Mouse (Mus musculus) intestine, embryonic 15.5 days (tissue): ENCODE measurements around the gene Asprv1. TPM values are rescaled to one million over a fixed set of nuclear protein-coding genes. Genes with fewer than 3 reads are reported as not detected.

ENCODE experiments used
- ATAC-seq: fragments of 200-750 bp; cut with Nextera tagmentation; 2 replicates; pipeline ENCODE4 v1.8.0; 2017; ENCODE audit warnings: moderate TSS enrichment, moderate library complexity
- H3K27ac ChIP-seq: fragments of 300-500 bp; sonication (generic); 2 replicates; pipeline ENCODE4 v1.5.1; 2015; ENCODE audit warnings: mild to moderate bottlenecking, inconsistent platforms
- H3K27me3 ChIP-seq: fragments of 300-500 bp; sonication (generic); replicated peaks from 2 replicates; pipeline ENCODE4 v1.6.1; 2015; ENCODE audit warnings: inconsistent platforms
- H3K36me3 ChIP-seq: fragments of 300-500 bp; sonication (generic); 2 replicates; pipeline ENCODE4 v1.6.1; 2015; ENCODE audit warnings: inconsistent platforms
- H3K4me1 ChIP-seq: fragments of 300-500 bp; sonication (generic); replicated peaks from 2 replicates; pipeline ENCODE4 v1.6.1; 2015; ENCODE audit warnings: inconsistent platforms
- H3K4me2 ChIP-seq: fragments of 300-500 bp; sonication (generic); replicated peaks from 2 replicates; pipeline ENCODE4 v1.6.1; 2015; ENCODE audit warnings: mild to moderate bottlenecking, inconsistent platforms
- H3K4me3 ChIP-seq: fragments of 300-500 bp; sonication (generic); replicated peaks from 2 replicates; pipeline ENCODE4 v1.5.1; 2015; ENCODE audit warnings: inconsistent platforms
- H3K9ac ChIP-seq: fragments of 300-500 bp; sonication (generic); 2 replicates; pipeline ENCODE4 v1.6.1; 2015; ENCODE audit warnings: inconsistent platforms
- H3K9me3 ChIP-seq: fragments of 300-500 bp; sonication (generic); 2 replicates; pipeline ENCODE4 v1.6.1; 2016; ENCODE audit warnings: inconsistent platforms
- WGBS: fragments of 180-500 bp; shearing (Covaris S2); methylation state at CpG from one replicate; pipeline ENCODE4 v1.1.7; 2015; 5-methylcytosine and 5-hydroxymethylcytosine counted together
- polyA plus RNA-seq: library from polyadenylated mRNA; unstranded; fragments of >200 nt; fragmentation: Nextera tagmentation; extraction: Ambion mirVana; gene quantifications from 2 replicates; pipeline ENCODE4 v1.2.1, GENCODE M21; 2015

Gene Asprv1
- polyA plus RNA-seq, 1 experiment from 2014 or later = 1.2 TPM

DNA sequence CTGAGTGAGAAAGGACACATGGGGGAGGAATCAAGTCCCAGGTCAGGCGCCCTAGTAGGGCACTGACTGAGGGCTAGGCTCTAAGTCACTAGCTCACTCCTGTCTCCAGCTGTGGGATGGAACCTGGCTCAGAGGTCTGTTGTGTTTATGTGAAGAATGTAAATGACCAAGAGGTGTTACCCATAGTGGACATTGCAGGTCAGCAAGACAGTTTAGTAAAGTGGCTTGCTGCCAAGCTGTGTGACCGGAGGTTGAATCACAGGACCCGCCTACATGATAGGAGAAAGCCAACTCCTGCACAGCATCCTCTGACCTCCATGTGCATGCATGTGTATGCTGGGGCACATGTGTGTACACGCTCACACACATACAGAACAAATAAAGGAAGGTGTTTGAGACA lies 17.6 kb downstream of the Asprv1 start:
- peaks cover 13% of the 10 kb centered on the region for H3K36me3 ChIP-seq
- no peak overlapping the region for H3K9ac ChIP-seq
- ATAC-seq = 0 out of 2 replicates have a peak, but pooled peaks have one; percentile 27
- H3K4me3 ChIP-seq = no peak overlapping the region
- H3K4me2 ChIP-seq = no peak overlapping the region
- WGBS = 72% methylated on average over 4 of the region's 4 CpGs
- no peak overlapping the region for H3K27ac ChIP-seq
- 0 out of 2 replicates have a peak, but pooled peaks cover 6% of the 10 kb centered on the region for H3K4me1 ChIP-seq
- no peaks in the 10 kb centered on the region for H3K27me3 ChIP-seq
- H3K9me3 ChIP-seq = no peaks in the 10 kb centered on the region

DNA sequence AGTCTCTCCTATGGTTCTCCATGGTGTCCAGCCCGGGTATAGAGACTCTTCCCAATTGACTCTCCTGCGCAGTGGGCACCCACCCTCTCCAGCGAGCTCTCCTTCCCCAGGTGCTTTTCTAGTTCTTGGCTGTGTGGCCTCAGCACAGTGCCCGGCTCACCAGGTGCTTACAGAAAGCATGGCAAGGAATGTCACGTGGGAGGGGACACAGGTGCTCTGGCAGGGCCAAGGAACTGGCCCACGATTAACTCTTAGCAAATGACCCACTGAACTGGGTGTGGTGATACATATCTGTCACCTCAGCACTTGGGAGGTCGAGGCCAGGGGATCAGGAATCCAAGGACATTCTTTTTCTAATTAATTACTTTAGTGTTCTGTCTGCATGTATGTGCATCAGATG lies 18.2 kb downstream of the Asprv1 start:
- no peak overlapping the region for H3K4me3 ChIP-seq
- no peak overlapping the region for H3K9ac ChIP-seq
- H3K36me3 ChIP-seq = peaks cover 18% of the 10 kb centered on the region
- ATAC-seq = peak; percentile 63
- H3K27ac ChIP-seq = no peak overlapping the region
- no peaks in the 10 kb centered on the region for H3K27me3 ChIP-seq
- H3K4me2 ChIP-seq = no peak overlapping the region
- WGBS = 67% methylated on average over 7 of the region's 7 CpGs
- 0 out of 2 replicates have a peak, but pooled peaks cover 3% of the 10 kb centered on the region for H3K4me1 ChIP-seq
- no peaks in the 10 kb centered on the region for H3K9me3 ChIP-seq

DNA sequence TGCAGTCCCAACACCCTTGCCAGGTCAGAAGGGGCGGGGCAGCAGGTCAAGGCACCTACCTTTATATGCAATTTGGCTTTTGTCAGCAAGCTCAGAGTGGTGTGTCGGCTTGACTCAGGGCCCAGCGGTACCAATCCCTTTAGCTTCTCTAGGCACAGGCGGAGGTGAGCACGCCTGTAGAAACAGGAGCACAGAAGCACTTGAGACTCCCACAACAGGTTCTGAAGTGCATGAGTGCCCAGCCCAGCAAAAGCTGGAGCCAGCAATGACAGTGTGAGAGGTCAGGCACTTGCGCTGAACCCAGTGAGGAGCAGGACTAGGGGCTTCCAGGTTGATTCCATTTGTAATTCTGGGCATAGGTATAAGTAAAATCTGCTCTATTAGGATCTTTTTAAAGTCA lies 25.1 kb downstream of the Asprv1 start:
- ATAC-seq = no peak
- no peak overlapping the region for H3K4me3 ChIP-seq
- H3K27ac ChIP-seq = no peak overlapping the region
- no peak overlapping the region for H3K9ac ChIP-seq
- H3K27me3 ChIP-seq = no peaks in the 10 kb centered on the region
- peaks cover 20% of the 10 kb centered on the region for H3K36me3 ChIP-seq
- WGBS = 89% methylated on average over 6 of the region's 6 CpGs
- H3K4me1 ChIP-seq = no peaks in the 10 kb centered on the region
- H3K4me2 ChIP-seq = no peak overlapping the region
- no peaks in the 10 kb centered on the region for H3K9me3 ChIP-seq

DNA sequence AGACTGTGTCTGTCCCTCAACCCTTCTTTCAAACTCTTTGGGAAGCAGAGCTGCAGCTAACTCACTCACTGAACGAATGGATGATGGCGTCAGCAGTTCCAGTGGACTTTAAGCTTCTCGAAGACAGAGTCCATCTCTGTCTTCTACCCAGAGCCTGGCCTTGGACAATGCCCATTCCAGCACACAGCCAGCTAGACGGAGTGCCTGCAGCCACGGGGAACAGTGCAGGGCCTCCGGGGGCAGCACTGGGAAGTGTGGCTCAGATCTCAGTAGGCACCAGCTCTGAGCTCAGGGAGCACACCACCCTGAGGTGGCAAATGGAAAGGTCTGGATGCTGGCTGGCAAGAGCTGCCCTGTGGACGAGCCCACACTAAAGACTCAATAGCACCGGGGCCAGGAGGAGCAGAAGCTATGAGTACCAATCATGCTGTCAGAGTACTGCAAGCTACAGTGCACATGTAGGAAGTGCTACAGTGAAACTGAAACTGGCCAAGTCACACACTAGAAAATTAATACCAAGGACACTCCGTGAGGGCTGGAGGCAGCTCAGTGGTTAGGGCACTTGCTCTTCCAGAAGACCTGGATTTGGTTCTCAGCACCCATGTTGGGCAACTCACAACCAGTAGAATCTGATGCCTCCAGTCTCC lies 26.4 kb downstream of the Asprv1 start:
- ATAC-seq = peak; percentile 80
- WGBS = 71% methylated on average over 9 of the region's 9 CpGs
- no peak overlapping the region for H3K4me2 ChIP-seq

DNA sequence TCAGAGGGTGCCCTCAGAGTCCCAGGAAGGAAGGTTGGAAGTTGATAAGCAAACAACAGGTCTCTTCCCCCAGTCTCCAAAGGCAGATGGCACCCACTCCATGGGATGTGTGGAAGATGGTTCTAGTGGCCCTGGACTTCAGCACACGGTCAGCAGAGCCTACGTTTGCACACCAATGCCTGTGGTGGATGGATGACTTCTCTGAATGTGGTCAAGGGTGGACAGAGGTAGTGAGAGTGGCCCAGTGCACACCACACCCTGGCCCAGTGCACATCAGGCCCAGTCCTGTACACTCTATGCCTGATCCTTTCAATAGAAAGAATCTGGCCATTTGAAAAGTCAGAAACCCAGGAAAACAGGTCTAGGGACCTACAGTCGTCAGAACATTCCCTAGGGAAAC lies 30.5 kb downstream of the Asprv1 start:
- Histone ChIP-seq H3K4me2 (no peak overlapping the region), H3K4me3 (no peak overlapping the region), H3K9me3 (no peaks in the 10 kb centered on the region), H3K27ac (no peak overlapping the region), H3K27me3 (no peaks in the 10 kb centered on the region), H3K36me3 (peaks cover 12% of the 10 kb centered on the region), H3K9ac (no peak overlapping the region), H3K4me1 (no peaks in the 10 kb centered on the region)
- WGBS = 83% methylated on average over 3 of the region's 3 CpGs
- no peak for ATAC-seq

More for the DNA sequence above, 26.4 kb downstream of the Asprv1 start:
- Histone ChIP-seq H3K9me3 (no peaks in the 10 kb centered on the region), H3K27ac (no peak overlapping the region), H3K36me3 (peaks cover 19% of the 10 kb centered on the region), H3K9ac (no peak overlapping the region), H3K4me3 (no peak overlapping the region), H3K4me1 (no peaks in the 10 kb centered on the region), H3K27me3 (no peaks in the 10 kb centered on the region)

DNA sequence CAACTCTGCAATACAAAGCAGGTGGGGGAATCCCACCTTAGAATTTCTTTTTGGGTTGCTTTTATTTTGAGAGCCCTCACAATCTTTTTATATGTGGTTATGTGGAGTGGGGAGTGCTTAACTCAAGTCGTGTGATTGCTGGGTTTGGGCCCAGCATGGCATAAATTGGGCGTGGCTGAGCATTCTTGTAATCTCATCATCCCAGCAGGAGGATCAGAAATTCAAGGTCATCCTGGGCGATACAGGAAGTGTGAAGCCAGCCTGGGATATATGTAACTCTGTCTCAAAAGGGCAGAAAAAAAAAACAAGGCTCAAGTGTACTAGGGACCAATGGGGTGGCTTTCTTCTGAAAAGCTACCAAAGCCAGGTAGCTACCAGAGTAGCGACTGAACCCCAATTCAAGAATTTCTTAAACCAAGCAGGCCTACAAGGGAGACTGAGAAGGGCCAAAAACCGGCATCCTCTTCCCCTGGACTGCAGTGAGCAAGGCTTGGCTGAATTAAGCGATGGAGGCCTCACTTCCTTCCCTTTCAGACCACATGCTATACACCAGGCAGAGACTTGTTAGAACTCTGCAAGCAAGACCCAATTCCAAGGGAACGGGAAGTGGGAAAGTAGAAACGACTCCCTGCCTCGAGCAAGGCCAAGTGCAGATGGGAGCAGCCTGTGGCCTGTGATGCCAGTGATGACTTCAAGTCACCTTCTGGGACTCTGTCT lies 32.4 kb downstream of the Asprv1 start:
- no peak overlapping the region for H3K9ac ChIP-seq
- no peaks in the 10 kb centered on the region for H3K9me3 ChIP-seq
- H3K4me1 ChIP-seq = no peaks in the 10 kb centered on the region
- peaks cover 19% of the 10 kb centered on the region for H3K36me3 ChIP-seq
- ATAC-seq = no peak
- WGBS = 72% methylated on average over 9 of the region's 9 CpGs
- H3K27ac ChIP-seq = no peak overlapping the region
- no peak overlapping the region for H3K4me3 ChIP-seq
- no peaks in the 10 kb centered on the region for H3K27me3 ChIP-seq
- no peak overlapping the region for H3K4me2 ChIP-seq

DNA sequence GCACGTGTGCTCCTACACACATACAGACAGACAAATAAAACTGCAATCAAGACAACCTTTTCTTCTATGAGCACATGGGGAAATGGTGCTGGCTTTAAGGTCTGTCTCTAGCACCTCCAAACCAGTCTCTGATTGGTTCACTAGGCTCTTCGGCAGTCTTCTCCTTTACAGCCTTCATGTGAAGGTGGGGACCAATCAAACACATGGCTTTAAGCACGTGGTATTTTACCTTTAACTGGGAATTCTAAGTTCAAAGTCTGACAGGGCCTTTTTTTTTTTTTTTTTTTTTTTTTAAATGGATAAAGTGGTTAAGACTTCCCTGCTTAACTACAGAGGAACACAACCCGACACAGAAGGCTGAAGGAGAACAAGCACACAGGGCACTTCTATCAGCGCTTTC lies 37.1 kb downstream of the Asprv1 start:
- H3K9me3 ChIP-seq = no peaks in the 10 kb centered on the region
- no peak for ATAC-seq
- H3K4me3 ChIP-seq = no peak overlapping the region
- H3K4me2 ChIP-seq = no peak overlapping the region
- H3K36me3 ChIP-seq = peaks cover 19% of the 10 kb centered on the region
- no peak overlapping the region for H3K9ac ChIP-seq
- H3K4me1 ChIP-seq = peaks cover 7% of the 10 kb centered on the region; the same call in 1 of the 2 replicates
- 68% methylated on average over 5 of the region's 5 CpGs for WGBS
- no peak overlapping the region for H3K27ac ChIP-seq
- H3K27me3 ChIP-seq = no peaks in the 10 kb centered on the region

DNA sequence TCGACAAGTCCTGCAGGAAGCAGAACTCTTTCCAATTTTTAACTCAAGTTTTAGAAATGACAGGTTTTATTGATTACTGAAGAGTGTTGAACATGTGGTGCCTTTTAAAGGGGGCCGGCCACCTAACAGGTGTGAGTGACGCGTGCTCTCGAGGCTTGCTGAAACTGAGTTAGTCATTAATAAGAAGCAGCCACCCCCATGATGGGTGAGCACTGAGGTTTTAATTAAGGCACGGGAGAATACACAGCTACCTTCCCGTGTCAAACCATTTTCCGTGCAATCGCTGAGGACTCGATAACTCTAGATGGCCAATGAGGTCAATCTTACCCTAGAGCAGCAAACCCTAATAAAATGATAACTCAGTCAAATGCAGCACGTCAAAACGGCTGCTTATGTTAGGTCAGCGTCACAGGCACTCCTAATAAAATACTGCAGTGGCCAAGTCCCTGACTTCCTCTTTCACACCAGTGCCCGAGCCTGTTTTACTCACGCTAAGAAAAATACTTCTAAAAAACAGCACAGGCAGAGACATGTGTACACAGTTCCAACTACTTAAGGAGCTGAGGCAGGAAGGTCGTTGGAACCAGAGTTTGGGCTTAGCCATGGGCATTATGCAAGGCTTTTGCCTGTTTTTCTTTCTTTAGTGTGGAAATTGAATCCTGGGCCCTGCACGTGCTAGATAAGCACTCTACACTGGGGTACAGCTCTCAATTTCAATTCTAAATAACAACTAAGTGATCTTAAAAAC lies 37.8 kb downstream of the Asprv1 start:
- Histone ChIP-seq H3K4me2 (no peak overlapping the region), H3K4me1 (peaks cover 7% of the 10 kb centered on the region; the same call in 1 of the 2 replicates), H3K36me3 (peaks cover 19% of the 10 kb centered on the region), H3K27ac (no peak overlapping the region), H3K4me3 (no peak overlapping the region), H3K9me3 (no peaks in the 10 kb centered on the region), H3K9ac (no peak overlapping the region), H3K27me3 (no peaks in the 10 kb centered on the region)
- WGBS = 80% methylated on average over 17 of the region's 17 CpGs
- no peak for ATAC-seq

DNA sequence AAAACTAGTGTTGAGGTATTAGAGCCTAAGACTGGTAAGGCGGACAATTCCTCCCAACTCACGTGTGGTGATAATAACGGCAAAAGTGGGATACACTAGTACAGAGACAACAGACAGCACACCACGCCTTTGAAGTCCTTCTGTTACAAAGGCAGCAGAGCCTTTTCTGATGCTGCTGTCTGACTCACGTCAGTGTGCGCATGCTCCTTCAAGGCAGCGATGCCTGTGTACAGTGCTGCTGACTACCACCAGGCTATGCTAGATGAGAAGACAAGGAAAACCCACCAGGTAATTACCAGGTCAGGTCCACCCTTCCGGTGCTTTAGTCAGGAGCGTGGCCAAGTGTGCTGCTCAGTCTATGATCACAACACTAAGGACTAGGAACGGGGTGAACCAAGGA lies 39.1 kb downstream of the Asprv1 start:
- H3K9me3 ChIP-seq = no peaks in the 10 kb centered on the region
- peaks cover 14% of the 10 kb centered on the region; the same call in 1 of the 2 replicates for H3K36me3 ChIP-seq
- ATAC-seq = no peak
- peak overlapping the region; percentile 87; the same call in 1 of the 2 replicates for H3K4me2 ChIP-seq
- no peak overlapping the region for H3K4me3 ChIP-seq
- H3K4me1 ChIP-seq = peaks cover 7% of the 10 kb centered on the region; the same call in 1 of the 2 replicates
- no peak overlapping the region for H3K27ac ChIP-seq
- H3K9ac ChIP-seq = no peak overlapping the region; the same call in 1 of the 2 replicates
- no peaks in the 10 kb centered on the region for H3K27me3 ChIP-seq
- 92% methylated on average over 10 of the region's 10 CpGs for WGBS

DNA sequence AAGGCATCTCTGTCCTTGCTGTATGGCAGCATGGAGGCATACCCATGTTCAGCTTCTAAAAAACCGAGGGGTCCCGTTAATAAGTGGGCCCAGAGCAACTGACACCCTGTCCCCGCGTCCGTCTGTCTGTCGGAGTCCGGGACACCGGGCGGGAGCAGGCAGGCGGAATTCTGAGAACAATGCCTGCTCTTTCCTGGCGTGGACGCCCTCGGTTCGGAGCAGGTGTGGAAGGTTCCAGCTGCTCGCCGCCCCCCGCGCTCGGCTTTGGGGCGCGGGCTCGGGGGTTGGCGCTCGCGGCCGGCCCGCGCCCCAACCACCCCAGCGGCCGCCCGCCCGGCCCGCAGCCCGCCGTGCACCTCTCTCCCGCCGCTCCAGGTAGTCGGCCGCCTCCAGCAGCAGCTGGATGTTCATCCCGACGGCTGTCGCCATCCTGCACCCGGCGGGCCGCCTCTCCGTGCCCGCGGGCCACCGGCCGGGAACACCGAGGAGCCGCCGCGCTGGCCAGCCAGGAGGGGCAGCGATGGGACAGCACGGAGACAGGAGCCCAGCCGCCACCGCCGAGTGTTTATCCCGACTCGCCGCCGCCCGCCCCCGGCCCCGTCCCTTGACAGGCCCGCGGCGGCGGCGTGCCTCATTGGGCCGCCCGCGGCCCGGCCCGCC lies 40.7 kb downstream of the Asprv1 start, which contains the start of gene Mxd1:
Mxd1 (minus strand) TSS at position 582 of the 660 bp plus-strand sequence.
- H3K36me3 ChIP-seq = peaks cover 13% of the 10 kb centered on the region; the same call in 1 of the 2 replicates
- no peaks in the 10 kb centered on the region for H3K27me3 ChIP-seq
- peak within 1 kb of the TSS; percentile 87 for H3K4me2 ChIP-seq
- under 1% methylated on average over 70 of the region's 76 CpGs for WGBS
- peak within 1 kb of the TSS; percentile 83 for H3K9ac ChIP-seq
- H3K4me3 ChIP-seq = peak within 1 kb of the TSS; percentile 97
- ATAC-seq = no peak; the same call in 1 of the 2 replicates
- H3K4me1 ChIP-seq = peaks cover 7% of the 10 kb centered on the region; the same call in 1 of the 2 replicates
- H3K27ac ChIP-seq = peak within 1 kb of the TSS; percentile 66
- no peaks in the 10 kb centered on the region for H3K9me3 ChIP-seq

DNA sequence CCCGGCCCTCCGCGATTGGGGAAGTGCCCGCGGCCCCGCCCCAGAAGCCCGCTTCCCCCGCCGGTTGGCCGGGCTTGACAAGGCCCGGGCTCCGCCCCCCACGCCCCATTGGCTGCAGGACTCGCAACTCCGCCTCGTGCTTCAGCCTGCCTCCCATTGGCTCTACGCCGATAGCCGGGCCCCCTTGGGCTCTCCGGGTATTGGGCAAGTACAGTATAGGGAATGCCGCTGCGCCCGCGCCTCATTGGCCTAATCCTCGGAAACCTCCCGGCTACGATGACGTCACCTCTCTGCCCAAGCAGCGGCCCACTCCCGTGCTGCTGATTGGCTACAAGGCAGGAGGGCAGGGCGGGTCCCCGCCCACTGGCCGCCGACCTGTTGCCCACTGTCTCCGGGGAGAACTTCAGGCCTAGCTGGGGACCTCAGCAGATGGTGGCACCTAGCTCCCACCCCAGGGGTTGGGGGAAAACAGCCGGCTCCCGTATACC lies 41.3 kb downstream of the Asprv1 start:
- peak overlapping the region; percentile 86 for H3K4me2 ChIP-seq
- H3K4me1 ChIP-seq = peaks cover 7% of the 10 kb centered on the region; the same call in 1 of the 2 replicates
- H3K27me3 ChIP-seq = no peaks in the 10 kb centered on the region
- H3K9ac ChIP-seq = peak overlapping the region; percentile 83
- no peaks in the 10 kb centered on the region for H3K9me3 ChIP-seq
- WGBS = under 1% methylated on average over 37 of the region's 37 CpGs
- ATAC-seq = peak; percentile 100
- H3K27ac ChIP-seq = peak overlapping the region; percentile 66
- peaks cover 12% of the 10 kb centered on the region; the same call in 1 of the 2 replicates for H3K36me3 ChIP-seq
- peak overlapping the region; percentile 97 for H3K4me3 ChIP-seq
